Mouse (Mus musculus) urinary bladder, postnatal 0 days (tissue): ENCODE measurements around the gene Specc1. TPM values are rescaled to one million over a fixed set of nuclear protein-coding genes. Genes with fewer than 3 reads are reported as not detected.

ENCODE experiments used
- polyA plus RNA-seq: library from polyadenylated mRNA; unstranded; fragments of >200 nt; fragmentation: Nextera tagmentation; extraction: Ambion mirVana; gene quantifications from 2 replicates; pipeline ENCODE4 v1.2.1, GENCODE M21; 2015

Gene Specc1
- 11.0 and 13.1 TPM in 2 replicates for polyA plus RNA-seq

DNA sequence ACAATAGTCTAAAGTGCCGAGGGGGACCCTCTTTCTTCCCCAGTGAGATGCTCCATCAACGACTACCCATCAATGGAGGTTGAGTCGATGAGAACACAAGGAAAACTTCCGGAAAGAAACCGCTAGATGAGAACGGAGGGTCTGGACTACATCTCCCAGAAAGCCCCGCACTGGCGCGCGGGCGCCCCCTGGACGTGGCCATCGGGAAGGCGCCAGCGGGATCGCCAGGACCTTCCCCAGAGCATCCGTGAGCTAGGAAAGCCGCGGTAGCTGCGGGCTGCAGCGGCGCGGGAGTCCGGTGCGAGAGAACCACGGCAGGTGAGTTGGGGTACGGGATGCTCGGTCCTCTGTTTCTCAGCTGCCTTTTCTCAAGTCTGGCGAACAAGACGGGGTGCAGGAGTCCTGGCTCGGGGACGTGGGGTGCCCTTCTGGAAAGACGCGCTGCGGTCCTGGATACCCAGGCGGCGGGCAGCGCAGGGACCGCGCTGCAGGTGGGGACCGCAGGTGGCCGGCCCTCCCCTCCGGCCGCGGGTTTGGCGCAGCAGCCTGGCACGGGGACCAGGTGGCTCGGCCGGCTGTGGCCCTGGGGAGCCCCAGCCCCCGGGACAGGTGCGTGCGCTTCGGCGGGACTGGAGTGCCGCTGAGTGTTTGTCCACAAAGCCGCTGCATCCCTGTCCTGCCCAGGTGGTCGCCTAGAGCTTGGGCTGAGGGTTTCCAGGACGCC, at the start of gene Specc1:
Gene Specc1, plus strand, starts transcription at position 192 of the 724 bp plus-strand sequence.

DNA sequence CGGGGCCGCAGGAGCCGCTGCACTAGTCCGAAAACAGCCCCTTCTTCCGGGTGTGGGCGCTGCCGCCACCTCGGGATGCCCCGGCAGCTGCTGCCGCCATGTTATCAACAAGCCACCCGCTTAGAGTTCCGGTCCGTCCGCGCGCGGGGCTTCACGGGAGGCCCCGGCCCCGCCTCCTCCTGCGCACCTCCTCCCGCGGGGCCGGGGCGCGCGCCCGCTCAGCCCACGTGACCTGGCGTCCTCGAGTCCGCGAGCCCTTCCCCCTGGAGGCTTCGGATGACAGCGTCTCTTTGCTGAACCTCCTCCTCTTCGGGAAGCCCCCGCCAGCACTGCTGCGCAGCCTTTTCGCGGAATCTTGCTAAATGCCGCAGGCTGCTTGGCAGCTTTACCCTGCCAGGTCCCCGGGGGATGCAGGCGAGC, 26.5 kb upstream of the Specc1 start, which contains the start of gene Akap10:
Gene Akap10, minus strand, starts transcription at position 155 of the 420 bp plus-strand sequence.

GRCm38 (mm10) chr11:62248401-62249244, 292.1 kb downstream of the Specc1 start, which contains the start of gene Adora2b:
TSS of gene Adora2b (plus strand) at chr11:62248984.

Other genes starting within 250 kb of the Specc1 start
- gene Slc5a10, start 235.9 kb upstream of the Specc1 start, polyA plus RNA-seq, result 0.08 and 0.13 TPM in 2 replicates
- gene Prpsap2, start 194.7 kb upstream of the Specc1 start, polyA plus RNA-seq, result 12.1 and 13.7 TPM in 2 replicates
- gene Ulk2, start 101.7 kb upstream of the Specc1 start, polyA plus RNA-seq, result 8.8 and 9.2 TPM in 2 replicates
- gene Akap10, start 26.5 kb upstream of the Specc1 start, polyA plus RNA-seq, result 8.6 and 8.7 TPM in 2 replicates